Mouse (Mus musculus) left cerebral cortex, postnatal 14 days (tissue): Measurements from ENCODE around the gene Zscan10. TPM values are rescaled to one million over a fixed set of nuclear protein-coding genes. Genes with fewer than 3 reads are reported as not detected.
"Not testable (repeated sequence)": the region's sequence is repeated elsewhere in the genome, so short reads cannot be mapped to it uniquely, and the experiment has no call there.

Experiments
- DNase-seq, 2 experiments: peaks; one replicate each; pipeline ENCODE4 v3.0.0; 2021 to 2022; ENCODE audit warnings: low spot score in 2 of 2, mixed read lengths in 1 of 2
- intact Hi-C: fragments of 180-260 bp; cut with DNase I; formaldehyde crosslinking; loops from one replicate; pipeline ENCODE4 v1.15.1; 2025
- total RNA-seq, 2 experiments: library from RNA; stranded (reverse); gene quantifications; 2 replicates each; pipeline ENCODE4 v1.2.3; 2021

Zscan10 gene
- total RNA-seq, 2 experiments from 2014 or later, result not detected

- no peak for DNase-seq
- intact Hi-C loops, result no loop called here
Observed at GRCm38 (mm10) chr17:23584786-23585185, 15.9 kb upstream of the Zscan10 start.

GRCm38 (mm10) chr17:23585721-23586491 is 14.8 kb upstream of the Zscan10 start:
- intact Hi-C loops, result no loop called here
- DNase-seq, result peak; percentile 82 to 90

- DNase-seq, result no peak
- intact Hi-C loops, result no loop called here
Observed at GRCm38 (mm10) chr17:23587253-23587652, 13.4 kb upstream of the Zscan10 start.

DNA sequence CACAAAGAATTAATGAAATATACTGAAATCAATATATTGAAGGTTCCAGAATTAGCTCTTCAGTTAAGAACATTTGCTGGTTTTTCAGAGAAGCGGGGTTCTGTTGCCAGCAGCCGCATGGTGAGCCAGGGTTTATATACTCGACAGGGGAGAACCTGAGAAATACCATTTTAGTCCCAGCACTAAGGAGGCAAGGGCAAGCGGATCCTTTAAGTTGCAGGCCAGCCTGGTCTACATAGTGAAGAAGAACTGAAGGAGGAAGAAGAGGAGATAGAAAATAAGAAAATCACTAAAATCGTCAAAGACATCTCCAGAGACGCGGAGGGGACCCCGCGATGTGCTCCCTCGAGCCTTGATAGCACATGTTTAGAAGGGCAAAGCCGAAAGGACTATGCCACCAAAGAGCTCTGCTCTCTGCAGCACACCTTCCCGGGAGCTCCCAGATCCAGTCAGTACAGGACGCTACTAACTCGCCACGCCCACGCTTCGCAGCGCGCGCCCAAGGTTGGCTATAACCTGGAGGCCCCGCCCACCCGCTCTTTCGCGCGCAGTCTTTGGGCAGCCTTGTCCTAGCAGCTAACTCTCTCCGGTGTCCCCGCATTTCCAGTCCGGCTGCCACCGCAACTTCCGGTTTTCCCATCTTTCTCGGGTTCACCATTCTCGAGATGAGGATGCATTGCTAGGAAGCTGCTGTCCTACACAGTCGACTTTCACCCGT is 8.3 kb upstream of the Zscan10 start:
- DNase-seq, result peak; percentile 97 to 99

GRCm38 (mm10) chr17:23592926-23593300 is 7.7 kb upstream of the Zscan10 start:
- intact Hi-C loops, result no loop called here
- DNase-seq, result no peak

More for the DNA sequence above, 8.3 kb upstream of the Zscan10 start:
- intact Hi-C loops, result no loop called here

GRCm38 (mm10) chr17:23595139-23595538 is 5.5 kb upstream of the Zscan10 start:
- intact Hi-C loops, result not testable (repeated sequence)

GRCm38 (mm10) chr17:23598582-23599552 is 1.8 kb upstream of the Zscan10 start, which contains the start of gene Zfp13:
TSS of gene Zfp13 (minus strand) at chr17:23599487.
- intact Hi-C loops, result no loop called here
- DNase-seq, result peak; percentile 66 to 80

More at GRCm38 (mm10) chr17:23595139-23595538, 5.5 kb upstream of the Zscan10 start:
- not testable (repeated sequence) for DNase-seq

DNA sequence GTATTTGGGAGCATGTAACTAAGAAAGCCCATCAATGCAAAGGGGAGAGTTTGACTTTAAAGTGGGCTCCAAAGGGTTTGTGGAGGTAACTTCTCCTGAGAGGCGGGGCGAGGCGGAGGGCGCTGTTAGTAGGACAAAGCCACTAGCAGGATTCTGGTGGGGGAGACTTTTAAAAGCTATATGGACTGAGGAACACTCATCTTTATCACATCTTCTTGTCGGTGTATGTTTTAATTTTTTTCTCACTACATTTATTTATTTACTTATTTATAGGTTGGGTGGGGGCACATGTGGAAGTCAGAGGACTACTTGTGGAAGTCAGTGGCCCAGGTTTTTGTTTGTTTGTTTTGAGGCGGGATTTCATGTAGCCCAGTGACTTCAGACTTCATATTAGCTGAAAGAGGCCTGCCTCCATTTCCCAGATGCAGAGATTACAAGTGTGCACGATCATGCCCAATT is 1.0 kb upstream of the Zscan10 start:
- intact Hi-C loops, result no loop called here
- no peak for DNase-seq

DNA sequence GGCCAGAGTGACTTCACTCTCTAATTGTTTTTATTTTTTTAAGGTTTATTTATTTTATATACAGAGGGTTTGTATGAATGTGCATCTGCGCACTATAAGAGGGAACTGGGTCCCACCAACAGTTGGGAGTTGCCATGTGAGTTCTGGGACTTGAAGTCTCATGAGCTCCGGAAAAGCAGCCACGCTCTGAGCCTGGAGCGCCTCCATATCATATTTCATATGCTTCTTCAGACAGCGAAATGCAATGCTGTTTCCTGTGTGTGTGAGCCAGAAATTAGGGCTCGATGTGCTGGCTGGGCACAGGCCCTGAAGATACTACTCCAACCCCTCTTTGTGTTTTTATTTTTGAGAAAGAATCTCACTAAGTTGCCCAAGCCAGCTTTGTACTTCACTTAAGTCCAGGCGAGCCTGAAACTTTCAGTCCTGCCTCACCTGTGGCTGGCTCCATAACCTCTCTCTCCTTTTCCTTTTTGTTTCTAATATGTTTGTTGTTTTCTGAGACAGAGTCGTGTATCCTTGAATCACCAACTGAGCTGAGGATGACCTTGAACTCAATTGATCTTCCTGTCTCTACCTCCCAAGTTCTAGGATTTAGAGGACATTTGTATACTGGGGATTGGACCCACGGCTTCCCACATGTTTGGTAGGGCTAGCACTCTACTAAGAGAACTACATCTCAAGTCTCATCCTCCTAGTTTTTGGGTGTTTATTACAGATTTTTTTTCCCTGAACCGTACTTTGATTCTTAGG is 1.4 kb downstream of the Zscan10 start:
- no peak for DNase-seq
- intact Hi-C loops, result no loop called here

DNA sequence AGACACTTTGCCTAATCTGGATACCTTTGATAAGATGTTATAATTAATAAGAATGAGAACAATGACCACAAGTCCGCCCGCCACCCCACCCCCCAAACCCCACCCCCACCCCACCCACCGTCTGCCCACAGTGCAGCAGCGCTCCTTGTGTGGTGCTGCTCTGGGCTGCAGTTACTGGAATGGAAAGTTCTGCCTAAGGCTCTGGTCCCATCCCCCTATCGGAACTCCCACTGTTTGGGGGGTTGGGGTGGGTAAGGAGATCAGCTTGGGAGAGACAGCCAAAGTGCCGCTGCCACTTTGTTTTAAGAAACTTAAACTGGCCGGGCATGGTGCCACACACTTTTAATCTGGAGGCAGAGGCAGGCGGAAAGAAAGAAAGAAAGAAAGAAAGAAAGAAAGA is 2.4 kb downstream of the Zscan10 start:
- DNase-seq, result no peak
- intact Hi-C loops, result no loop called here

DNA sequence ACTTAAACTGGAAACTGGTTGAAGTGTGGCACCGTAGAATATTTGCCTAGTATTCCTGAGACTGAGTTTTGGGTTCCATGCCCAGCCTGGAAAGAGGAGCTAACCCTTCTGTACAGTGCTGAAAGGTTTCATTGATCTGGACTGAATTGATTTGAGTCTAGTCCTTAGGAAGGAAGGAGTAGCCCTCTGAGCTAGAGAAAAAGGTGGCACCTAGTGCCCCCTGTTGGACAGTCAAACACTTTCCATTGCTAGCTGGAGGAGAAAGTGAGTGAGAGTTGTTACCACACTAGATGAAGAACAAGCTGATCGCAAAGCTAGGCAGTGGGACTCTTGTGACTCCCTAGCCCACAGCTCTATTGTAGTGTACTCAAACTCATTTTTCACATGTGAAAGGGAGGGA is 2.9 kb downstream of the Zscan10 start:
- DNase-seq, result peak in 1 of 2 experiments; percentile 14
- intact Hi-C loops, result no loop called here

- intact Hi-C loops, result no loop called here
Observed at GRCm38 (mm10) chr17:23604394-23604793, 3.7 kb downstream of the Zscan10 start.

GRCm38 (mm10) chr17:23605220-23605619 is 4.6 kb downstream of the Zscan10 start:
- intact Hi-C loops, result no loop called here
- no peak for DNase-seq

More at GRCm38 (mm10) chr17:23604394-23604793, 3.7 kb downstream of the Zscan10 start:
- DNase-seq, result no peak

DNA sequence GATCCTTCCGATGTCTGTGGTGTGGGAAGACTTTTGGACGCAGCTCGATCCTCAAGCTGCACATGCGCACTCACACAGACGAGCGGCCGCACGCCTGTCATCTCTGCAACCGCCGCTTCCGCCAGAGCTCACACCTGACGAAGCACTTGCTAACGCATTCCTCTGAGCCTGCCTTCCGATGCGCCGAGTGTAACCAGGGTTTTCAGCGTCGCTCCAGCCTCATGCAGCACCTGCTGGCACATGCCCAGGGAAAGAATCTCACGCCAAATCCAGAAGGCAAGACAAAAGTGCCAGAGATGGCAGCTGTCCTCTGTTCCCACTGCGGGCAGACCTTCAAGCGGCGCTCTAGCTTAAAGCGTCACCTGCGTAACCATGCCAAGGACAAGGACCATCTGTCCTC is 9.0 kb downstream of the Zscan10 start:
- intact Hi-C loops, result loop anchor here (5.0 kb wide), 1 partner anchor 37 kb away; no protein-coding TSS in a partner anchor
- DNase-seq, result no peak

GRCm38 (mm10) chr17:23610361-23610800 is 9.7 kb downstream of the Zscan10 start:
- peak in 1 of 2 experiments; percentile 39 for DNase-seq
- intact Hi-C loops, result loop anchor here (5.0 kb wide), 1 partner anchor 38 kb away; no protein-coding TSS in a partner anchor

DNA sequence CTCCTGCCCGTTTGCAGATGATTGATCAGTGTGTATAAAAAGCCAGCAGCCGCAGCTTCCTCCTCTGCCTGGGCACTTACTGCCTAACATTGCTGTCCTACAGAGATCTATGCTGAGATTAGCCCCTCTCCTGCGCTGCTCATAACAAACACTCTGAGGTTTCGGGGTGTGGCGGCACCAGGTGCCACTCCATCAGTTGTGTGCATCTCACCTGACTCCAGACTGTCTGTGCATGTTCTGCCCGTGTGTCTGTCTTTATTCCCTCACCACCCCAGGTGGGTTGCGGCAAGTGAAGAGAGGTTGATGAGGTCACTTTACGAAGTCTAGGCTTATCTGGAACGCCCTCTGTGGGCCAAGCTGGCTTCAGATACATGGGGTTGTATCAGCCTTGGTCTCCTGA is 16.4 kb downstream of the Zscan10 start:
- DNase-seq, result no peak
- intact Hi-C loops, result no loop called here

- DNase-seq, result no peak
- intact Hi-C loops, result no loop called here
Observed at GRCm38 (mm10) chr17:23620351-23620750, 19.7 kb downstream of the Zscan10 start.

- DNase-seq, result no peak
- intact Hi-C loops, result no loop called here
Observed at GRCm38 (mm10) chr17:23627813-23628212, 27.2 kb downstream of the Zscan10 start.
